Mouse (Mus musculus): Measurements from ENCODE around the gene Pex11a. TPM values are rescaled to one million over a fixed set of nuclear protein-coding genes. Genes with fewer than 3 reads are reported as not detected.
"Not testable (repeated sequence)": the region's sequence is repeated elsewhere in the genome, so short reads cannot be mapped to it uniquely, and the experiment has no call there.

Pex11a gene
- polyA plus RNA-seq (2015; fragmentation: Nextera tagmentation; extraction: Ambion mirVana), result 17.8 and 23.9 TPM in 2 replicates

DNA sequence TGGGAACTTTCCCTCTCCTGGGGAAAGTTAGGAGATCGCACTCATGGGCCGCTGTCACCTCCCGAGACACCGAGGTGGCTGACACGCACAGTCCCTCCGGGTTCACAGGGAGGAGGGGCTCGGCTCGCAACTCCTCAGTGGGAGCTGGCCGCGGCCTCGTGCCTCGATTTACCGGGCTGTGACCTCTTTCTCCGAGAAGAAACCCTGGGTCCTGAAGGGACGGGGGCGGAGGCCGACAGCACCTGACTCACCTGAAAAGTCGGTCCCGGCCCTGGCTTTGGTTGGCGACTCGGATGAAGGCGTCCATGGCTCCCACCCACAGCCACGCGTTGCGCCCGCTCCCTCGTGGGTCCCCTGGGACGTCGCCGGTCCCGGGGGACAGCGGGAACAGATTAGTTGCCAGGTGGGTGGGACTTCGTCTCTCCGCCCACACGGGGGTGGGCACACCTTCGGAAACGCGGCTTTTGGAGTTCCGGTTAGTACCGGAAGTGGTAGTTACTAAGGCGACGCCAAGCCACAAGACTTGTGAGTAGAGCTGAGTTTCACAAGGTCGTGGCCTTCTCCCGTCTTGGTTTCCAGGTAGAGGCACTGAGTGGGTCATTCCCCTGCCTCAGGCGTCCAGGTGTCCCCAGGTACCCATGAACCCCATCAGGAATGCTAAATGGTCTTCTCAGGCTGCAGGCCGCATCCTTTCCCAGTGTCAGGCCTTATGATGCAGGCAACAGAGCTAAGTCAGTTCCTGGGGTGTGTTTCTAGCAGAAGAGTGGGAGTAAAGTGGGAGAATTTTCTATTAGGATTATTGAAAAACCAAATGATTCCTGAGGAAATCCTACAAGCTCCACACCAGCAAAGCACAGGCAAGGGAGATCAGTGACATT is at the start of gene Pex11a, which contains the start of gene Wdr93:
Pex11a (minus strand) TSS at position 473 of the 878 bp plus-strand sequence.
Wdr93 (plus strand) TSS at position 505 of the 878 bp plus-strand sequence.
- no peak for TF ChIP-seq CTCF (IDR thresholded peaks at IDR 0.05)
- TF ChIP-seq EP300 (IDR thresholded peaks at IDR 0.05), result no peak
- H3K9me3 ChIP-seq (ENCODE audit: low read length), result no peaks in the 10 kb centered on the region
- 4% methylated on average over 34 of the region's 46 CpGs for WGBS
- peak within 1 kb of the TSS; percentile 78 for H3K4me2 ChIP-seq (replicated peaks; ENCODE audit: low read depth, low read length)
- peak within 1 kb of the TSS; percentile 16; the same call in 1 of the 2 replicates for H3K9ac ChIP-seq (replicated peaks; ENCODE audit: low read depth)
- no peaks in the 10 kb centered on the region; the same call in 1 of the 2 replicates for H3K4me1 ChIP-seq (ENCODE audit: insufficient read depth, low read depth, low read length)
- peak; percentile 94 for ATAC-seq
- peak within 1 kb of the TSS; percentile 60 for H3K27ac ChIP-seq (ENCODE audit: low read length)
- peak; percentile 94 for DNase-seq (ENCODE audit: low spot score)
- H3K27me3 ChIP-seq (replicated peaks; ENCODE audit: insufficient read depth, low read length), result no peaks in the 10 kb centered on the region
- H3K36me3 ChIP-seq (ENCODE audit: insufficient read depth, low read length), result no peaks in the 10 kb centered on the region
- H3K4me3 ChIP-seq (ENCODE audit: low read depth, low read length), result peak within 1 kb of the TSS; percentile 57

GRCm38 (mm10) chr7:79789812-79790211 is 46.9 kb upstream of the Pex11a start:
- not testable (repeated sequence) for H3K9me3 ChIP-seq (ENCODE audit: low read length); H3K4me1 ChIP-seq (ENCODE audit: insufficient read depth, low read depth, low read length); DNase-seq (ENCODE audit: low spot score); H3K4me2 ChIP-seq (replicated peaks; ENCODE audit: low read depth, low read length); H3K9ac ChIP-seq (replicated peaks; ENCODE audit: low read depth); ATAC-seq; H3K36me3 ChIP-seq (ENCODE audit: insufficient read depth, low read length); H3K27ac ChIP-seq (ENCODE audit: low read length); H3K4me3 ChIP-seq (ENCODE audit: low read depth, low read length)
- H3K27me3 ChIP-seq (replicated peaks; ENCODE audit: insufficient read depth, low read length), result peaks cover 34% of the 10 kb centered on the region
- WGBS, result 46% methylated on average over 2 of the region's 2 CpGs

- Histone ChIP-seq H3K4me1 (ENCODE audit: insufficient read depth, low read depth, low read length) (no peaks in the 10 kb centered on the region), H3K36me3 (ENCODE audit: insufficient read depth, low read length) (no peaks in the 10 kb centered on the region), H3K27ac (ENCODE audit: low read length) (no peak overlapping the region), H3K9ac (replicated peaks; ENCODE audit: low read depth) (no peak overlapping the region), H3K9me3 (ENCODE audit: low read length) (no peaks in the 10 kb centered on the region), H3K27me3 (replicated peaks; ENCODE audit: insufficient read depth, low read length) (peaks cover 7% of the 10 kb centered on the region; the same call in 1 of the 2 replicates), H3K4me2 (replicated peaks; ENCODE audit: low read depth, low read length) (no peak overlapping the region), H3K4me3 (ENCODE audit: low read depth, low read length) (no peak overlapping the region)
- ATAC-seq, result peak; percentile 41
- WGBS, result 22% methylated on average over 6 of the region's 6 CpGs
- DNase-seq (ENCODE audit: low spot score), result peak; percentile 80
- TF ChIP-seq CTCF (IDR thresholded peaks at IDR 0.05), result peak; percentile 83
- TF ChIP-seq EP300 (IDR thresholded peaks at IDR 0.05), result no peak
Observed at GRCm38 (mm10) chr7:79786295-79786694, 43.4 kb upstream of the Pex11a start.

DNA sequence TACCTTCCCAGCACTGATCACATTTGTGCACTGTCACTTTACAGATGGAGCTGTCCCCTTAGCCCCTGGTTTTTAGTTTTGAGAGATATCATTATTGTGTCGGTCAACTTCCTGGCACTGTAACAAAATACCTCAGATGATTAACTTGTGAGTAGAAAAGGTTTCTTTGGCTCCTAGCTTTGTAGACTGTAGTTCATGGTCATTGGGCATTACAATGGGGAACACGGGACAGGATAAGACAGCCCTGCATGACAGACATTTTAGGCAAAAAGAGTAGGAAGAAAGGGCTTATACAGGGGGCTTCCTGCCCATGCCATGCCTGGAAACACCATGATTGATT is 39.6 kb upstream of the Pex11a start:
- Histone ChIP-seq H3K9me3 (ENCODE audit: low read length) (no peaks in the 10 kb centered on the region), H3K36me3 (ENCODE audit: insufficient read depth, low read length) (no peaks in the 10 kb centered on the region), H3K4me1 (ENCODE audit: insufficient read depth, low read depth, low read length) (no peaks in the 10 kb centered on the region), H3K9ac (replicated peaks; ENCODE audit: low read depth) (no peak overlapping the region), H3K27ac (ENCODE audit: low read length) (no peak overlapping the region), H3K4me2 (replicated peaks; ENCODE audit: low read depth, low read length) (no peak overlapping the region), H3K4me3 (ENCODE audit: low read depth, low read length) (no peak overlapping the region), H3K27me3 (replicated peaks; ENCODE audit: insufficient read depth, low read length) (no peaks in the 10 kb centered on the region)
- WGBS, result 76% methylated on average over 2 of the region's 2 CpGs
- DNase-seq (ENCODE audit: low spot score), result no peak
- TF ChIP-seq EP300 (IDR thresholded peaks at IDR 0.05), result no peak
- TF ChIP-seq CTCF (IDR thresholded peaks at IDR 0.05), result no peak
- no peak for ATAC-seq

- ATAC-seq, result no peak
- H3K9ac ChIP-seq (replicated peaks; ENCODE audit: low read depth), result no peak overlapping the region
- no peaks in the 10 kb centered on the region for H3K27me3 ChIP-seq (replicated peaks; ENCODE audit: insufficient read depth, low read length)
- H3K4me3 ChIP-seq (ENCODE audit: low read depth, low read length), result no peak overlapping the region
- H3K36me3 ChIP-seq (ENCODE audit: insufficient read depth, low read length), result no peaks in the 10 kb centered on the region
- 68% methylated on average over 11 of the region's 11 CpGs for WGBS
- H3K4me2 ChIP-seq (replicated peaks; ENCODE audit: low read depth, low read length), result no peak overlapping the region
- no peak for TF ChIP-seq EP300 (IDR thresholded peaks at IDR 0.05)
- TF ChIP-seq CTCF (IDR thresholded peaks at IDR 0.05), result no peak
- H3K27ac ChIP-seq (ENCODE audit: low read length), result no peak overlapping the region
- no peaks in the 10 kb centered on the region for H3K4me1 ChIP-seq (ENCODE audit: insufficient read depth, low read depth, low read length)
- no peaks in the 10 kb centered on the region for H3K9me3 ChIP-seq (ENCODE audit: low read length)
- DNase-seq (ENCODE audit: low spot score), result no peak
Observed at GRCm38 (mm10) chr7:79781826-79782515, 39.0 kb upstream of the Pex11a start.

All from lung, postnatal 0 days (tissue).